Mouse (Mus musculus) forebrain, embryonic 13.5 days (tissue): ENCODE measurements around the gene Hibadh. TPM values are rescaled to one million over a fixed set of nuclear protein-coding genes. Genes with fewer than 3 reads are reported as not detected.

ENCODE experiments used
- ATAC-seq: fragments of 200-750 bp; cut with Nextera tagmentation; 2 replicates; pipeline ENCODE4 v1.8.0; 2017
- H3K27ac ChIP-seq: fragments of 300-500 bp; sonication (generic); 2 replicates; pipeline ENCODE4 v1.5.1; 2015; ENCODE audit warnings: inconsistent platforms, mild to moderate bottlenecking, moderate library complexity
- H3K27me3 ChIP-seq: fragments of 300-500 bp; sonication (generic); 2 replicates; pipeline ENCODE4 v1.6.1; 2015; ENCODE audit warnings: mild to moderate bottlenecking, inconsistent platforms
- H3K36me3 ChIP-seq: fragments of 300-500 bp; sonication (generic); 2 replicates; pipeline ENCODE4 v1.6.1; 2015; ENCODE audit warnings: mild to moderate bottlenecking, inconsistent platforms; ENCODE audit not compliant: poor library complexity, severe bottlenecking
- H3K4me1 ChIP-seq: fragments of 300-500 bp; sonication (generic); 2 replicates; pipeline ENCODE4 v1.6.1; 2015; ENCODE audit warnings: inconsistent platforms
- H3K4me2 ChIP-seq: fragments of 300-500 bp; sonication (generic); 2 replicates; pipeline ENCODE4 v1.6.1; 2015; ENCODE audit warnings: inconsistent platforms, mild to moderate bottlenecking, moderate library complexity
- H3K4me3 ChIP-seq: fragments of 300-500 bp; sonication (generic); 2 replicates; pipeline ENCODE4 v1.5.1; 2015; ENCODE audit warnings: mild to moderate bottlenecking, inconsistent platforms
- H3K9ac ChIP-seq: fragments of 300-500 bp; sonication (generic); 2 replicates; pipeline ENCODE4 v1.6.1; 2015; ENCODE audit warnings: mild to moderate bottlenecking, inconsistent platforms
- H3K9me3 ChIP-seq: fragments of 300-500 bp; sonication (generic); replicated peaks from 2 replicates; pipeline ENCODE4 v1.6.1; 2016; ENCODE audit warnings: inconsistent platforms
- WGBS: fragments of 180-500 bp; shearing (Covaris S2); methylation state at CpG from one replicate; pipeline ENCODE4 v1.1.7; 2015; 5-methylcytosine and 5-hydroxymethylcytosine counted together
- polyA plus RNA-seq: library from polyadenylated mRNA; unstranded; fragments of >200 nt; fragmentation: Nextera tagmentation; extraction: Ambion mirVana; gene quantifications from 2 replicates; pipeline ENCODE4 v1.2.1, GENCODE M21; 2015

Hibadh gene
- polyA plus RNA-seq, 1 experiment from 2014 or later, result 52.4 TPM

GRCm38 (mm10) chr6:52562994-52563393 is 77.2 kb downstream of the Hibadh start:
- WGBS, result 91% methylated on average over 4 of the region's 4 CpGs
- Histone ChIP-seq H3K27me3 (peaks cover 4% of the 10 kb centered on the region; the same call in 1 of the 2 replicates), H3K9ac (no peak overlapping the region), H3K27ac (no peak overlapping the region), H3K4me2 (no peak overlapping the region), H3K4me1 (peaks cover 17% of the 10 kb centered on the region), H3K4me3 (no peak overlapping the region), H3K9me3 (no peaks in the 10 kb centered on the region), H3K36me3 (no peaks in the 10 kb centered on the region)
- ATAC-seq, result no peak

DNA sequence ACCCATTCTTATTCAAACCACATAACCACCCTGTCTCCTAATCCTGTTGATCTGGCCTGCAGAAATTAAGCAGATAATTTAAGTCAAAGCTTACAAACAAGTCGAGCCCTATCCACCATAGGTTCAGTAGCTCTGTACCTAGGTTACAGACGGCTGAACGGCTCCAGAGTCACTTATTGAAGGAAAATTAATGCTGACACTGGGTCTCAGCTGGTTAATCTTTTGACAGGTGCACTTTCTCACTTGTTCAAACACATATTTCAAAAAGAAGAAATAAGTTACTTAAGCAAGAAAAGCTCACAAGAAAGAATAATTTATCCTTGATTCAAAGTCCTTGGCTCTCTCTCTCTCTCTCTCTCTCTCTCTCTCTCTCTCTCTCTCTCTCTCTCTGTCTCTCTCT is 81.1 kb downstream of the Hibadh start:
- Histone ChIP-seq H3K4me2 (no peak overlapping the region), H3K36me3 (no peaks in the 10 kb centered on the region), H3K27ac (no peak overlapping the region), H3K27me3 (no peaks in the 10 kb centered on the region), H3K9me3 (no peaks in the 10 kb centered on the region), H3K4me3 (no peak overlapping the region), H3K4me1 (no peaks in the 10 kb centered on the region), H3K9ac (no peak overlapping the region)
- WGBS, result 80% methylated on average over 3 of the region's 3 CpGs
- no peak for ATAC-seq

- no peaks in the 10 kb centered on the region for H3K27me3 ChIP-seq
- H3K4me3 ChIP-seq, result no peak overlapping the region
- H3K27ac ChIP-seq, result no peak overlapping the region
- no peak overlapping the region for H3K4me2 ChIP-seq
- no peak overlapping the region for H3K9ac ChIP-seq
- no peak for ATAC-seq
- no peaks in the 10 kb centered on the region for H3K9me3 ChIP-seq
- peaks cover 14% of the 10 kb centered on the region for H3K4me1 ChIP-seq
- peaks cover 18% of the 10 kb centered on the region for H3K36me3 ChIP-seq
- WGBS, result 61% methylated on average over 4 of the region's 4 CpGs
Measured at GRCm38 (mm10) chr6:52544376-52544775, 95.8 kb downstream of the Hibadh start.

DNA sequence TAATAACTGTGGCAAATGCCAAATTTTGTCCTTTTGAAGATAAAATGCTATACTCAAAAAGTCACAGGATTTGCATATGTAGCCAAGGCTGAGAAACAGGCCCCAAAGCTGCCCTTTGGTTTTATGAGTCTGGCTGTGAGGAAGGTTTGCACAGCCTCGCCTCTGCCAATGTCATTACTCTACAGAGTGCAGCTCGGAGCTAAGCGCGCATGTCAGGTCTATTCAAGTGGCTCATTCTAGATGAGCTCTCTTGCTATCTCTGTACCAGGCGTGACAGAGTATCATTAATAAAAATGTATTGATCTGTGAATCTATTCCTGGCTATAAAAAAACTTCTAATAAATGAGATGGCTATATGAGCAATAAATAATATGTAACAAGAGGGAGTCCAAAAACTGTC is 97.7 kb downstream of the Hibadh start:
- no peak overlapping the region for H3K27ac ChIP-seq
- peaks cover 13% of the 10 kb centered on the region for H3K4me1 ChIP-seq
- H3K36me3 ChIP-seq, result peaks cover 20% of the 10 kb centered on the region
- peaks cover 3% of the 10 kb centered on the region; the same call in 1 of the 2 replicates for H3K9me3 ChIP-seq
- 88% methylated on average over 5 of the region's 5 CpGs for WGBS
- H3K9ac ChIP-seq, result no peak overlapping the region
- no peak for ATAC-seq
- H3K27me3 ChIP-seq, result no peaks in the 10 kb centered on the region
- no peak overlapping the region for H3K4me2 ChIP-seq
- no peak overlapping the region for H3K4me3 ChIP-seq

GRCm38 (mm10) chr6:52539911-52540310 is 100.3 kb downstream of the Hibadh start:
- Histone ChIP-seq H3K4me3 (no peak overlapping the region), H3K9me3 (peaks cover 13% of the 10 kb centered on the region), H3K4me2 (no peak overlapping the region), H3K27me3 (no peaks in the 10 kb centered on the region), H3K4me1 (peaks cover 13% of the 10 kb centered on the region), H3K9ac (no peak overlapping the region), H3K27ac (no peak overlapping the region), H3K36me3 (peaks cover 14% of the 10 kb centered on the region)
- WGBS, result 10% methylated on average over 2 of the region's 2 CpGs
- ATAC-seq, result no peak

DNA sequence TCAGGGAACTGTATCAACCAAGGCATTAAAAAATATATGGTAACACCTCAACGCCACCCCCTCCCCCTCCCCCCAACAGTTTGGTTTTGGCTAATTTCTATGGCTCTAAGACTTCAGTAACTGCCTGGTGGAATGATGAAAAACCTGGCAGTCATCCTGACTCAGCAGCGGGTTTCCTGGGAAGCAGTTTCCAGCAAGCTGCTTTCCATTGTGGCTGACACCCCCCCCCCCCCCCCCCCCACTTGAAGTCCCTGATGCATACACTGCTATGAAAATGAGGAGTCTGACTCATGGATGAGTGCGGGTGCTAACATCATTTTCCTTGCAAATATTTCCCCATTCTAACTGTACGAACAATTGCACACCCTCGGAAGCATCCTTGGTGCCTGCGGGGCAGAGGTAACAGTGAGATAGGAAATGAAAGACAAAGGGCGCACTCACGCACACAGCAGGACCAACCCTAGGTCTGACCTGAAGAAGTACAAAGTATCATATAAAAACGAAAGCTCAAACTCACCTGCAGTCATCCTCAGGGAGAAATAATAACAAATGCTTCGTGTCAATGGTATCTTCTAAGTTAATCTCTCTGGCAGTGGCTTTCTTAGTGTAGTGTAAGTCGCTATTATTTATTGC is 105.0 kb downstream of the Hibadh start:
- H3K4me3 ChIP-seq, result no peak overlapping the region
- no peak overlapping the region for H3K4me2 ChIP-seq
- 87% methylated on average over 11 of the region's 11 CpGs for WGBS
- H3K9me3 ChIP-seq, result peaks cover 13% of the 10 kb centered on the region
- H3K9ac ChIP-seq, result no peak overlapping the region
- H3K27ac ChIP-seq, result no peak overlapping the region
- no peak for ATAC-seq
- H3K27me3 ChIP-seq, result no peaks in the 10 kb centered on the region
- H3K36me3 ChIP-seq, result peaks cover 13% of the 10 kb centered on the region
- peaks cover 16% of the 10 kb centered on the region for H3K4me1 ChIP-seq

GRCm38 (mm10) chr6:52532144-52532492 is 108.1 kb downstream of the Hibadh start:
- Histone ChIP-seq H3K36me3 (peaks cover 6% of the 10 kb centered on the region; the same call in 1 of the 2 replicates), H3K9me3 (peaks cover 7% of the 10 kb centered on the region), H3K27me3 (no peaks in the 10 kb centered on the region), H3K9ac (no peak overlapping the region), H3K27ac (no peak overlapping the region), H3K4me2 (no peak overlapping the region), H3K4me1 (0 out of 2 replicates have a peak, but pooled peaks cover 8% of the 10 kb centered on the region), H3K4me3 (no peak overlapping the region)
- WGBS, result 73% methylated on average over 8 of the region's 8 CpGs
- ATAC-seq, result no peak

DNA sequence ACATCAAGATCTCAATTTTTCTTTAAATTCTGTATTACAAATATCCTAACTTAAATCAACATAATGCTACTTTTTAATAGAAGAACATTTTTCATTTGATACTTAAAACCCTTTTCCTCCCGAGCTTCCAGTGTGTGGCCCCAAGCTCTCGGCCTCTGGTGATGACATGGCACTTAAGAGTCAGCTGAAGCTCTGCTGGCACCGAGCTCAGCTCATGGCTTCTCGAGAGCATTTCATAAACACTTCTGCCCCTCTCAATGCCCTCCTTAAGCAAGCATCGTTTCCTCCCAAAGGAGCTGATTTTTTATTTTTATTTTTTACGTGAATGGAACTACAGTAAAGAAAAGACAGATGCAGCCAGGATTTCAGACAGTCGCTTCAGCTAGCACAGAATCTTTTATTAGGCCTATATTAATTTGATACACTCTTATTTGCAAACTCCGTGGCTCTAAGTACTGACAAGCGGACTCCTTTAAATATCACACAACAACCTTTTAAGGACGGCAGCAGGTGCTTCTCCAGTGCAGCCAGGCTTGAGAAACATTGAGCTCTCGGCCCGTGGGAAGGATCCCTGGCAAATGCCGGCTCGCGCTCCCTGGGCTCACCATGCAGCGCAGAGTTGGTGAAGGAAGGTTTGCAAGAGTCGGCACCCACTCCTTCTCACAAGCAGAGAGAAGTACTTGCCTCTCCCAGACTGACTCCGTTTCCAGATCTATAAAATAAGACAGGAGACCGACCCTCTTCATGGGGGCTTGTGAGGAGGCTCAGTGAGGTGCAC is 108.6 kb downstream of the Hibadh start:
- H3K9me3 ChIP-seq, result peaks cover 1% of the 10 kb centered on the region; the same call in 1 of the 2 replicates
- H3K36me3 ChIP-seq, result 0 out of 2 replicates have a peak, but pooled peaks cover 2% of the 10 kb centered on the region
- H3K27ac ChIP-seq, result no peak overlapping the region
- 85% methylated on average over 19 of the region's 19 CpGs for WGBS
- H3K27me3 ChIP-seq, result no peaks in the 10 kb centered on the region
- no peak overlapping the region for H3K9ac ChIP-seq
- ATAC-seq, result no peak
- H3K4me3 ChIP-seq, result no peak overlapping the region
- 0 out of 2 replicates have a peak, but pooled peaks cover 8% of the 10 kb centered on the region for H3K4me1 ChIP-seq
- H3K4me2 ChIP-seq, result no peak overlapping the region

DNA sequence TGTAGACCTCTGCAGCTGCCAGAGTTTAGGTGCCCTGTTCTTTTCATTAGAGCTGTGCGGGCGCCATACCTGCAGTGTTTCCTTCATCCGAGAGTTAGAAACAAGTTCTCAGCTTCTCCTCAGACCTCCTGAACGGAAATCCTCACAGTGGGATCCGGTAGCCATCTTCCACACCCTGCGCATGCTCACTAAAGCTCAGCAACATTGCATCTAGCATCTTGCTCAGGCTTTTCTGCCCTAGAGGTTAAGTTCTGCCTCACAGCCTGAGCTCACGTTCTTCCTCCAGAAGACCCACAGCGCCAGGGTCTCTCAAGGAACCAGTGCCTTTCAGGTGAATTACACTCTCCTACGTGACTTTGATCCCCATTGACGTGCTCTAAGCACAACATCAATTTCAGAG is 109.3 kb downstream of the Hibadh start:
- WGBS, result 87% methylated on average over 10 of the region's 10 CpGs
- Histone ChIP-seq H3K36me3 (no peaks in the 10 kb centered on the region), H3K4me3 (no peak overlapping the region), H3K4me1 (0 out of 2 replicates have a peak, but pooled peaks cover 8% of the 10 kb centered on the region), H3K9ac (no peak overlapping the region), H3K27ac (no peak overlapping the region), H3K9me3 (no peaks in the 10 kb centered on the region), H3K27me3 (no peaks in the 10 kb centered on the region), H3K4me2 (no peak overlapping the region)
- no peak for ATAC-seq

DNA sequence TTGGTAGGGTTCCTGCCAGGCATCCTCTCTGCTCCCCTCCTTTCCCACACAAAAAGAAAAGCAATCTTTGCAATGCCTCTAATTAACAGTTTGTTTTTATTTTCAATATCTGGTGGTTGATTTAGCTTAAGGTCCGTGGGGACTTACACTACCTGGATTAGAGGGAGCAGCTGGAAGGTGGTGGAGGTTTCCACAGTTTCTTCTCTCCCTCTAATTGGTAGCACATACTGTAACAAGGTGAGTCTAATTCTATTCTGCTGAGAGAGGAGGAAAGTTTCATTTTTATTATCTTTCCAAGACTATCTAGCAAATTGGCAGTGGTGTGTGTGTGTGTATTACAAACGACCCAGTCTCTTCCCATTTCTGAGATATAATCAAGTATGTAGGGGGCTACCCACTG is 116.0 kb downstream of the Hibadh start:
- Histone ChIP-seq H3K27me3 (no peaks in the 10 kb centered on the region), H3K9me3 (no peaks in the 10 kb centered on the region), H3K9ac (no peak overlapping the region), H3K4me1 (no peaks in the 10 kb centered on the region), H3K27ac (no peak overlapping the region), H3K4me2 (no peak overlapping the region), H3K36me3 (no peaks in the 10 kb centered on the region), H3K4me3 (no peak overlapping the region)
- ATAC-seq, result no peak
- WGBS, result 32% methylated on average over 2 of the region's 2 CpGs

DNA sequence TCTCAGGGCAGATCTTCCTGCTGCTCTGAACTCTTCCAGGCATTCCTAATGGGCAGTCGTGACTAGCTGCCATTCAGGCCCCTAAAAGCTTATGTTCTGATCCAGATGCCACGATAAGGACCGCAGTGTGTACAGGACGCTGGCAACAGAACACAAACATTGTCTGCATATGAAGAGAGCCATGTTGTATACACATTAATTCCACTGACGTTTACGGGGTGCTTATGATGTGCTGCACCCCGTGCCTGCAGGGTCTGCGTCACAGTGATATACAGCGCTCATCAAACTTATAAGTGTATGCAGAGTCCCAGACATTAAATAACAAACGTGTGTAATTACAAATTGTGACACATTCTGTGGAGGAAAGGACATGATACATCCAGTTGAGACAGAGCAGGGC is 121.5 kb downstream of the Hibadh start:
- Histone ChIP-seq H3K4me2 (no peak overlapping the region), H3K4me1 (no peaks in the 10 kb centered on the region), H3K9me3 (no peaks in the 10 kb centered on the region), H3K36me3 (no peaks in the 10 kb centered on the region), H3K27me3 (no peaks in the 10 kb centered on the region), H3K9ac (no peak overlapping the region), H3K4me3 (no peak overlapping the region), H3K27ac (no peak overlapping the region)
- no peak for ATAC-seq
- WGBS, result 87% methylated on average over 10 of the region's 10 CpGs

GRCm38 (mm10) chr6:52517272-52517671 is 122.9 kb downstream of the Hibadh start:
- Histone ChIP-seq H3K4me2 (no peak overlapping the region), H3K36me3 (no peaks in the 10 kb centered on the region), H3K4me1 (no peaks in the 10 kb centered on the region), H3K9me3 (no peaks in the 10 kb centered on the region), H3K4me3 (no peak overlapping the region), H3K9ac (no peak overlapping the region), H3K27me3 (no peaks in the 10 kb centered on the region), H3K27ac (no peak overlapping the region)
- no peak for ATAC-seq
- 65% methylated on average over 5 of the region's 5 CpGs for WGBS
